ENCODE assay signal across 8 mouse cellular contexts in genomic region chr17:27501331-27502251, GRCm38 (mm10). TPM values are rescaled to one million over a fixed set of nuclear protein-coding genes. Genes with fewer than 3 reads are reported as not detected.
DNase-seq lines count a peak whose midpoint lies in the region; ATAC-seq and TF ChIP-seq lines count a peak whose summit lies in the region.

No protein-coding gene starts in this region.

- no peaks in the 10 kb centered on the region for H3K79me2 ChIP-seq in MEL (ENCODE audit: control insufficient read depth, insufficient read depth, low read length, poor library complexity)

- H3K9ac ChIP-seq in MEL (ENCODE audit: control insufficient read depth, low read depth, low read length, poor library complexity, severe bottlenecking), result peak overlapping the region; percentile 43
- H3K9ac ChIP-seq in forebrain, embryonic 11.5 days (ENCODE audit: low read length), result peak overlapping the region; percentile 48; the same call in 1 of the 2 replicates
- no peak overlapping the region for H3K9ac ChIP-seq in limb, embryonic 15.5 days

- TF ChIP-seq CTCF in MEL (IDR thresholded peaks at IDR 0.05 in 2 of 3, conservative IDR thresholded peaks at IDR 0.05 in 1 of 3; ENCODE audit: control insufficient read depth in 1 of 3, insufficient read depth in 1 of 3, low read depth in 2 of 3, low read length in 3 of 3, poor library complexity in 1 of 3, severe bottlenecking in 1 of 3), result no peak
- no peak for TF ChIP-seq CTCF in layer of hippocampus, adult 2 months (conservative IDR thresholded peaks at IDR 0.05)

- no peaks in the 10 kb centered on the region for H3K27me3 ChIP-seq in MEL (ENCODE audit: control insufficient read depth in 1 of 2, insufficient read depth in 2 of 2, low read length in 2 of 2)
- H3K27me3 ChIP-seq in forebrain, embryonic 11.5 days (ENCODE audit: control insufficient read depth, insufficient read depth, low read length), result no peaks in the 10 kb centered on the region
- peaks cover 32% of the 10 kb centered on the region for H3K27me3 ChIP-seq in limb, embryonic 15.5 days
- no peaks in the 10 kb centered on the region for H3K27me3 ChIP-seq in splenic B cell, adult 2 months (ENCODE audit: control insufficient read depth, insufficient read depth, low read length, poor library complexity, severe bottlenecking)

- peak; percentile 66 to 86 for TF ChIP-seq EP300 in MEL (IDR thresholded peaks at IDR 0.05; ENCODE audit: low read depth in 1 of 2, low read length in 2 of 2)

- peaks cover 4 to 18% of the 10 kb centered on the region in 2 experiments; a peak in 3 of 4 replicates for H3K4me1 ChIP-seq in MEL (ENCODE audit: control insufficient read depth in 1 of 2, insufficient read depth in 2 of 2, low read length in 2 of 2)
- H3K4me1 ChIP-seq in forebrain, embryonic 11.5 days (replicated peaks; ENCODE audit: control insufficient read depth, insufficient read depth, low read length), result peaks cover 25% of the 10 kb centered on the region
- H3K4me1 ChIP-seq in limb, embryonic 15.5 days, result peaks cover 28% of the 10 kb centered on the region

- 3% methylated on average over 18 of the region's 18 CpGs for WGBS in forebrain, embryonic 11.5 days
- WGBS in limb, embryonic 15.5 days, result 10% methylated on average over 18 of the region's 18 CpGs

- no peak; the same call in 1 of the 2 replicates for TF ChIP-seq RAD21 in MEL (IDR thresholded peaks at IDR 0.05; ENCODE audit: low read depth, low read length)

- peak overlapping the region; percentile 79 for H3K27ac ChIP-seq in MEL (ENCODE audit: control insufficient read depth, low read depth, low read length)
- H3K27ac ChIP-seq in forebrain, embryonic 11.5 days (ENCODE audit: low read depth, low read length), result peak overlapping the region; percentile 92
- H3K27ac ChIP-seq in limb, embryonic 15.5 days, result no peak overlapping the region
- no peak overlapping the region for H3K27ac ChIP-seq in layer of hippocampus, adult 2 months

- DNase-seq in adrenal gland, adult 2 months, result peak; percentile 19
- no peak for DNase-seq in adrenal gland, adult (ENCODE audit: inconsistent age in 2 of 2, low spot score in 1 of 2)
- peak; percentile 94 for DNase-seq in MEL (ENCODE audit: low read depth, low spot score)
- peak; percentile 89 for DNase-seq in forebrain, embryonic 11.5 days (ENCODE audit: low spot score)
- DNase-seq in splenic B cell, adult 2 months (ENCODE audit: low read depth, low spot score), result peak; percentile 40
- no peak for DNase-seq in layer of hippocampus, adult 2 months (ENCODE audit: low spot score in 2 of 2)
- DNase-seq in frontal cortex, postnatal 36 days (ENCODE audit: low spot score in 2 of 2), result no peak

- TF ChIP-seq POLR2A in MEL (IDR thresholded peaks at IDR 0.05; ENCODE audit: control insufficient read depth in 1 of 2, insufficient read depth in 1 of 2, low read depth in 1 of 2, low read length in 2 of 2, poor library complexity in 1 of 2), result peak in 1 of 2 experiments; percentile 40; a peak in 1 of 4 replicates

- peak overlapping the region; percentile 25 to 37 for H3K4me3 ChIP-seq in MEL (ENCODE audit: control insufficient read depth in 1 of 2, insufficient read depth in 1 of 2, low read depth in 2 of 2, low read length in 2 of 2)
- H3K4me3 ChIP-seq in forebrain, embryonic 11.5 days (ENCODE audit: low read depth, low read length), result no peak overlapping the region
- no peak overlapping the region for H3K4me3 ChIP-seq in limb, embryonic 15.5 days
- H3K4me3 ChIP-seq in layer of hippocampus, adult 2 months, result no peak overlapping the region

- peak; percentile 75 for ATAC-seq in forebrain, embryonic 11.5 days (replicated peaks; ENCODE audit: low FRiP score)
- no peak for ATAC-seq in limb, embryonic 15.5 days (ENCODE audit: insufficient number of reproducible peaks, low FRiP score, low TSS enrichment, low read depth)

- H3K36me3 ChIP-seq in MEL (ENCODE audit: control insufficient read depth in 1 of 2, insufficient read depth in 2 of 2, low read length in 2 of 2), result peaks cover 0 to 7% of the 10 kb centered on the region in 2 experiments; a peak in 2 of 4 replicates
- H3K36me3 ChIP-seq in forebrain, embryonic 11.5 days (ENCODE audit: control insufficient read depth, insufficient read depth, low read length), result no peaks in the 10 kb centered on the region
- no peaks in the 10 kb centered on the region for H3K36me3 ChIP-seq in limb, embryonic 15.5 days
- H3K36me3 ChIP-seq in splenic B cell, adult 2 months (ENCODE audit: control insufficient read depth, insufficient read depth, low read length, poor library complexity, severe bottlenecking), result no peaks in the 10 kb centered on the region

- peak overlapping the region; percentile 2 for H3K4me2 ChIP-seq in forebrain, embryonic 11.5 days (ENCODE audit: low read depth, low read length, severe bottlenecking)
- H3K4me2 ChIP-seq in limb, embryonic 15.5 days, result 0 out of 2 replicates have a peak overlapping the region, but pooled peaks have one; percentile 5

- no peaks in the 10 kb centered on the region for H3K9me3 ChIP-seq in MEL (replicated peaks; ENCODE audit: insufficient read depth, low read length)
- no peaks in the 10 kb centered on the region for H3K9me3 ChIP-seq in forebrain, embryonic 11.5 days (ENCODE audit: control insufficient read depth, low read length)
- H3K9me3 ChIP-seq in limb, embryonic 15.5 days, result no peaks in the 10 kb centered on the region

TF ChIP-seq in MEL, 35 proteins besides CTCF, POLR2A, EP300 and RAD21:
- peak; percentile 87 for TF ChIP-seq MYB (IDR thresholded peaks at IDR 0.05; ENCODE audit: low read depth, low read length)
- peak; percentile 33; the same call in 1 of the 2 replicates for TF ChIP-seq BHLHE40 (IDR thresholded peaks at IDR 0.05; ENCODE audit: borderline replicate concordance, low read depth, low read length)
- peak; percentile 98 for TF ChIP-seq MAZ (IDR thresholded peaks at IDR 0.05; ENCODE audit: low read depth, low read length)
- TF ChIP-seq MAFK (IDR thresholded peaks at IDR 0.05; ENCODE audit: borderline replicate concordance, low read depth, low read length), result 0 out of 2 replicates have a peak, but pooled peaks have one; percentile 9
- TF ChIP-seq MAX (IDR thresholded peaks at IDR 0.05; ENCODE audit: low read length), result no peak
- peak; percentile 77 for TF ChIP-seq ETS1 (IDR thresholded peaks at IDR 0.05; ENCODE audit: low read depth, low read length)
- TF ChIP-seq SMC3 (IDR thresholded peaks at IDR 0.05; ENCODE audit: low read depth, low read length), result 0 out of 2 replicates have a peak, but pooled peaks have one; percentile 15
- TF ChIP-seq NELFE (IDR thresholded peaks at IDR 0.05; ENCODE audit: low read depth, low read length), result peak; percentile 57
- no peak for TF ChIP-seq TAL1 (IDR thresholded peaks at IDR 0.05; ENCODE audit: low read length)
- TF ChIP-seq NRF1 (IDR thresholded peaks at IDR 0.05; ENCODE audit: insufficient read depth, low read depth, low read length, poor library complexity, severe bottlenecking), result no peak
- TF ChIP-seq MXI1 (IDR thresholded peaks at IDR 0.05; ENCODE audit: low read depth, low read length), result peak; percentile 45; the same call in 1 of the 2 replicates
- peak; percentile 56 for TF ChIP-seq CHD2 (IDR thresholded peaks at IDR 0.05; ENCODE audit: low read length)
- TF ChIP-seq ZKSCAN1 (IDR thresholded peaks at IDR 0.05; ENCODE audit: low read depth, low read length), result peak; percentile 65; the same call in 1 of the 2 replicates
- no peak for TF ChIP-seq USF2 (IDR thresholded peaks at IDR 0.05; ENCODE audit: borderline replicate concordance in 1 of 2, insufficient read depth in 1 of 2, low read depth in 1 of 2, low read length in 2 of 2)
- TF ChIP-seq SIN3A (IDR thresholded peaks at IDR 0.05; ENCODE audit: low read length), result peak; percentile 82
- peak; percentile 43; the same call in 1 of the 2 replicates for TF ChIP-seq ELF1 (IDR thresholded peaks at IDR 0.05; ENCODE audit: low read depth, low read length)
- TF ChIP-seq RCOR1 (IDR thresholded peaks at IDR 0.05; ENCODE audit: low read depth, low read length), result no peak
- peak; percentile 72; the same call in 1 of the 2 replicates for TF ChIP-seq CHD1 (IDR thresholded peaks at IDR 0.05; ENCODE audit: low read depth, low read length)
- TF ChIP-seq ZC3H11A (IDR thresholded peaks at IDR 0.05; ENCODE audit: low read depth, low read length), result 0 out of 2 replicates have a peak, but pooled peaks have one; percentile 22
- peak; percentile 65; the same call in 1 of the 2 replicates for TF ChIP-seq HCFC1 (IDR thresholded peaks at IDR 0.05; ENCODE audit: low read depth, low read length)
- TF ChIP-seq ZNF384 (IDR thresholded peaks at IDR 0.05; ENCODE audit: low read depth, low read length), result peak; percentile 86
- peak; percentile 55; the same call in 1 of the 2 replicates for TF ChIP-seq TCF12 (IDR thresholded peaks at IDR 0.05; ENCODE audit: low read depth, low read length)
- TF ChIP-seq USF1 (IDR thresholded peaks at IDR 0.05; ENCODE audit: low read depth, low read length), result 0 out of 2 replicates have a peak, but pooled peaks have one; percentile 22

RNA-seq across cellular contexts. Expression of gene Grm4, which starts 19.6 kb away (rescaled TPM):
- 1 to 10 TPM; 5.5 to 9.0 TPM for total RNA-seq in adrenal gland, adult 2 months (2021)
- 0.08 and 0.31 TPM in 2 replicates for polyA plus RNA-seq in adrenal gland, adult 2 months (2012; rRNA removed)
- total RNA-seq in MEL (2012; rRNA removed), result not detected in 2 replicates
- under 1 TPM in 1 of 2 experiments, not detected in 1; 0.06 TPM for polyA plus RNA-seq in MEL (2012; ENCODE audit: insufficient read depth in 1 of 2, insufficient read length in 2 of 2, low read depth in 1 of 2, low replicate concordance in 2 of 2, missing spikeins in 1 of 2)
- polyA plus RNA-seq in forebrain, embryonic 11.5 days (2014; fragmentation: Nextera tagmentation; extraction: Ambion mirVana), result 0.99 and 1.3 TPM in 2 replicates
- polyA plus RNA-seq in limb, embryonic 15.5 days (2015; fragmentation: Nextera tagmentation; extraction: Ambion mirVana), result 0.54 and 0.55 TPM in 2 replicates
- 1 to 10 TPM; 7.9 to 9.6 TPM for total RNA-seq in layer of hippocampus, adult 2 months (2021)

RNA-seq across cellular contexts. Expression of gene Hmga1, which starts 54.7 kb away (rescaled TPM):
- total RNA-seq in adrenal gland, adult 2 months (2021), result 10 to 100 TPM; 12.2 to 26.8 TPM
- 38.9 and 44.2 TPM in 2 replicates for polyA plus RNA-seq in adrenal gland, adult 2 months (2012; rRNA removed)
- 96.0 and 106 TPM in 2 replicates for total RNA-seq in MEL (2012; rRNA removed)
- 100 to 1,000 TPM in 1 of 2 experiments, not detected in 1; 112 TPM for polyA plus RNA-seq in MEL (2012; ENCODE audit: insufficient read depth in 1 of 2, insufficient read length in 2 of 2, low read depth in 1 of 2, low replicate concordance in 2 of 2, missing spikeins in 1 of 2)
- 427 and 461 TPM in 2 replicates for polyA plus RNA-seq in forebrain, embryonic 11.5 days (2014; fragmentation: Nextera tagmentation; extraction: Ambion mirVana)
- 161 and 167 TPM in 2 replicates for polyA plus RNA-seq in limb, embryonic 15.5 days (2015; fragmentation: Nextera tagmentation; extraction: Ambion mirVana)
- 10 to 100 TPM; 30.5 to 38.2 TPM for total RNA-seq in layer of hippocampus, adult 2 months (2021)

Comparison
In these comparisons a context has a peak if more than half of its experiments do, and no peak if none do; other contexts are left out.
1. DNase-seq: peak in adrenal gland, adult 2 months (single experiment), MEL (single experiment), forebrain, embryonic 11.5 days (single experiment) and splenic B cell, adult 2 months (single experiment); none in adrenal gland, adult (0 of 2), layer of hippocampus, adult 2 months (0 of 2) and frontal cortex, postnatal 36 days (0 of 2).
2. H3K27ac ChIP-seq: peak in MEL (single experiment) and forebrain, embryonic 11.5 days (single experiment); none in limb, embryonic 15.5 days (single experiment) and layer of hippocampus, adult 2 months (single experiment).
3. H3K4me3 ChIP-seq: peak in MEL (2 of 2); none in forebrain, embryonic 11.5 days (single experiment), limb, embryonic 15.5 days (single experiment) and layer of hippocampus, adult 2 months (single experiment).